Mouse (Mus musculus): ENCODE data around the gene Abcd3. TPM values are rescaled to one million over a fixed set of nuclear protein-coding genes. Genes with fewer than 3 reads are reported as not detected.

The Abcd3 gene
- polyA plus RNA-seq (2017; shearing (Covaris generic)) = 18.9 TPM

DNA sequence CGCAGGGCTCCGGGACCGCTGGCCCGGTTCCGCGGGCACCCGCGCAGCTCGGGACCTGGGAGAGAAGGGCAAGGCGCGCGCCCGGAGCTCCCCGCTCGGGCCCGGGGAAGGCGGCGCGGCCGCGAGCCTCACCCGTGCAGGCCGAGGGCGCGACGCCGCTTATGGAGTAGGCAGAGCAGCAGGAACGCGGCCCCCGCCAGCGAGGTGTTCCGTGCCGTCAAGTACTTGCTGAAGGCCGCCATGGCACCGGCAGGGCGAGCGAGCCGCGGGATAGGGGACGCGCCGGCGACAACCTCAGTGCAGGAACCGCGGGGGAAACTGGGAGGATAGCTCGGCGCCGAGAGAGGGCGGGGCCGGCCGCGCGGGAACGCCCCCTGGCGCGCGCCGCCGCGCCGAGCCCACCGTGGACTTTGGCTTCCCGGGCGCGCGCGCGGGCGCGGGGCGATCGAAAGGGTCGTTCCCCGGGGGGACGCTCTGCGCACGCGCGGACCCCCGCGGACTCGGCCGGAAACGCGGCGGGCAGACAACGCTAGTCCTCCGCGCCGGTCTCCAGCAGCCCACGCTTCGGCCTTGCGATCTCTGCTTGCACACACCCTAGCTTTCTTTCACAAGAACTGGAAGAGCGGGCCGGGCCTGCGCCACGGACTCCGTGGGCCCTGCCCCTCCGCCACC lies at the start of gene Abcd3:
Gene Abcd3 (minus strand): TSS at position 426 of the 672 bp plus-strand sequence.

DNA sequence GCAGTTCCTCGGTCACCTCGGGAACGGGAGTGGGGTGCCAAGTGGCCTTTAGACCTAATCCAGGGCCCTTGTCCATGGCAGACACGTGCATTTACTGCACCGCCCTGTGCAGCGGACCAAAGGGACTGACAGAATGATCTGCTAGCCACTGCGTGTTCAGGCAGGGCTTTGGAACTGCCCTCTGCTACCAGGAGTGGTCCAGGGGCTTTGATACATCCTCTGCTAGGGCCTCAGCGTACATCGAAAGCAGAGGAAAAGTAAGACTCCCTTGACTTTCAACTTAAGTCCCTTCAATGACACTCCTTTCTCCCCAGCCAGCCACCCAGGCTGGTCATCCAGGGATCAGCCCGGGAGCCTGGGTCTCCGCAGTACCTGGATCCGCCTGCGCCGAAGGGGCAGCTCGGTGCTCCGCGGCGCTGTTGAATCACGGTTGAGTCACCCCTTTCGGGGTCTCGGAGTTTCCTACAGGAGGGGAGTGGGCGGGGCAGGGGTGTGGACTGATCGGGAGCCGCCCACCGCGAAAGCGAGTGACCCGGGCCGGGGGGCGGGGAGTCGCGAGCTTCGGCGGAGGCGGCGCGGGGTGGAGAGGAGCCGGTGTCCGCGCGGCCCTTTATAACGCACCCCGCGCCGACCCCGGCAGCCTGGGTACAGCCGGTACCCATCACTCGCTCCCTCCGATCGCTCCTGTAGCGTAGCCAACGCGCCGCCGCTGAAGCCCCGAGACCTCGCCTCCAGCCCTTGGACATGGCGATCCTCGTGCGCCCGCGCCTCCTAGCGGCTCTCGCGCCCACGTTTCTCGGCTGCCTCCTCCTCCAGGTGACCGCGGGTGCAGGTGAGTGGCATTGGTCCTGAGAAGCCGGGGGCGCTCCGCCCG lies 91.9 kb downstream of the Abcd3 start, which contains the start of gene F3:
Gene F3 (plus strand): TSS at position 567 of the 874 bp plus-strand sequence.

Other genes starting within 250 kb of the Abcd3 start
- gene 4930432M17Rik, start 144.5 kb downstream of the Abcd3 start, polyA plus RNA-seq (2017; shearing (Covaris generic)) = not detected
- gene F3, start 91.8 kb downstream of the Abcd3 start, polyA plus RNA-seq (2017; shearing (Covaris generic)) = not detected
- gene Arhgap29, start 137.2 kb upstream of the Abcd3 start, polyA plus RNA-seq (2017; shearing (Covaris generic)) = 4.3 TPM
- not detected for gene Abca4, start 229.1 kb upstream of the Abcd3 start, polyA plus RNA-seq (2017; shearing (Covaris generic))